Mouse (Mus musculus): Measurements from ENCODE around the gene Fam187b.

DNA sequence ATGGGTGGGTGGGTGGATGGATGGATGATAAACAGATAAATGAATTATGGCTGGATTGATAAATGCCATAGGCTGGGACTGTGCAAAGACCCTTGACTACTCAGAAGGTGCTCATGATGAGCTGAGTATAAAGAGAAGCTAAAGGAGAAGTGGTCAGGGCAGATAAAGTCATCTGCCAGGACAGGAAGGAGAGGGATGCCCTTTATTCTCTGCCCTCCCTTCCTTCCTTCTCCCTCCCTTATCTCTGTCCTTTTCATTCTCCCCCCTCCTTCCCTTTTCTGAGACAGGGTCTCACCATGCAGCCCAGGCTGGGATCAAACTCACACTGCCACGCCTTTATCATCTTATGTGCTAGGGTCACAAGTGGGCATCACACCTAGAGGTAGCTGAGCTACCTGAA, 34.2 kb downstream of the Fam187b start:
- TF ChIP-seq CTCF (IDR thresholded peaks at IDR 0.05; ENCODE audit: extremely low read depth, insufficient read depth, insufficient read length, insufficient replicate concordance) (no peak), POLR2A (IDR thresholded peaks at IDR 0.05; ENCODE audit: low read depth, low read length) (no peak)

Data from spleen, adult 2 months (tissue).